Mouse (Mus musculus): ENCODE measurements at regions not wholly inside any gene's neighbourhood (a gene's known extent, or its start where the extent isn't known, plus 50 kb on each side); places are given as distances from the start of the nearest gene placed in this dataset.

DNA sequence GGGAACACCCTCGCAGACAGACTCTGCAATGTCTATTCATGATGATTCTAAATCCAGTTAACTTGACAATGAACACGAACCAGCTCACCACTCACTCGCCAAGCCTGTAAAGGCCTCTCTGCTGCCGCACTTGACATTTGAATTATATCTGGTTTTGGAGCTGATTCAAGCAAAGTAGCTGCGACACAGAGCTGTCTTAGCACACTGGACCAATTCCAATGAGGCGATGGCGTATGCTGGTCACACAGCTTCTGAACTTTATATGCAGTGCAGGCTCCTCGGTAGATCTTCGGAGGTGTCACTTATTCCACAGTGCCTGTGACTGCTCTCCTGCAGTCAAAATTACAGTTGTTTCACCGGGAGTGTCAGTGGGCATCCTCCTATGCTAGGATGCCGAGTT lies 115.4 kb downstream of the Hhipl2 start:
- WGBS: 86% methylated on average over 11 of the region's 11 CpGs

DNA sequence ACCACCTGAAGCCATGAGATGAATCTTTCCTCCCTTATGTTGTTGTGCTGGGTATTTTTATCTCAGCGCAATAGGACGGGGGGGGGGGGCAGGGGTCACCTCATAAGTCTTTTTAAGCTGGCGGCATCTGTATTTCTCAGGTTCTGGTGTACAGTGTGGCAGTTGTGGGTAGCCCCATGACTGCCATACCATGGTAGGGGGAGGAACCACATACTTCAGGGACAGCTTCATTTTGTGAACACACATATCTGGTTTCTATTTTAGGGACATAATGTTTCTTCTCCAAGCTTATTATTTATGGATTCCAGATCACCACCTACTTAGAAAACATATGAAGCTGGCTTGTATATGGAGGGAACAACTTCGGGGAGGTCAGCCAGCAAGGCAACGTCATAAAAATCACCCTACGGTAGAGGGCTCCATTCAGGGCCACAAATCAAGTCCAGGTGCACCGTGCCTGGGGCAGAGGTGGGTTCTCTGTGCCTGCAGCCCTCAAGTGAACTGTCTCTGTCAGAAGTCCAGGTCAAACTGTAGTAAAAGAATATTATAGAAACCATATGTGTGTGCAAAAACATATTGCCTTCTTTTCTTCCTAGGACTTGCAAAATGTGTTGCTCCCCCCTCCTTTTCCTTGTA lies 130.9 kb downstream of the Hhipl2 start:
- H3K9me3 ChIP-seq (ENCODE audit: control insufficient read depth, low read length): no peaks in the 10 kb centered on the region
- no peak overlapping the region for H3K27ac ChIP-seq (ENCODE audit: low read depth, low read length)
- no peak for ATAC-seq (ENCODE audit: low FRiP score, low TSS enrichment)
- no peak overlapping the region for H3K4me3 ChIP-seq (ENCODE audit: low read length)
- no peaks in the 10 kb centered on the region for H3K36me3 ChIP-seq (ENCODE audit: control insufficient read depth, insufficient read depth, low read length)
- H3K9ac ChIP-seq (ENCODE audit: low read depth, low read length): no peak overlapping the region
- 48% methylated on average over 7 of the region's 7 CpGs for WGBS
- no peak overlapping the region for H3K4me2 ChIP-seq (replicated peaks; ENCODE audit: low read depth, low read length)
- no peaks in the 10 kb centered on the region for H3K4me1 ChIP-seq (ENCODE audit: control insufficient read depth, insufficient read depth, low read length)
- H3K27me3 ChIP-seq (ENCODE audit: control insufficient read depth, insufficient read depth, low read length): no peaks in the 10 kb centered on the region

More for the DNA sequence above, 115.4 kb downstream of the Hhipl2 start:
- H3K9me3 ChIP-seq (ENCODE audit: control insufficient read depth, low read length): no peaks in the 10 kb centered on the region
- H3K9ac ChIP-seq (ENCODE audit: low read depth, low read length): no peak overlapping the region
- ATAC-seq (ENCODE audit: low FRiP score, low TSS enrichment): no peak
- H3K27me3 ChIP-seq (ENCODE audit: control insufficient read depth, insufficient read depth, low read length): no peaks in the 10 kb centered on the region
- H3K36me3 ChIP-seq (ENCODE audit: control insufficient read depth, insufficient read depth, low read length): no peaks in the 10 kb centered on the region
- no peak overlapping the region for H3K4me2 ChIP-seq (replicated peaks; ENCODE audit: low read depth, low read length)
- H3K4me3 ChIP-seq (ENCODE audit: low read length): no peak overlapping the region
- no peaks in the 10 kb centered on the region for H3K4me1 ChIP-seq (ENCODE audit: control insufficient read depth, insufficient read depth, low read length)
- H3K27ac ChIP-seq (ENCODE audit: low read depth, low read length): no peak overlapping the region

DNA sequence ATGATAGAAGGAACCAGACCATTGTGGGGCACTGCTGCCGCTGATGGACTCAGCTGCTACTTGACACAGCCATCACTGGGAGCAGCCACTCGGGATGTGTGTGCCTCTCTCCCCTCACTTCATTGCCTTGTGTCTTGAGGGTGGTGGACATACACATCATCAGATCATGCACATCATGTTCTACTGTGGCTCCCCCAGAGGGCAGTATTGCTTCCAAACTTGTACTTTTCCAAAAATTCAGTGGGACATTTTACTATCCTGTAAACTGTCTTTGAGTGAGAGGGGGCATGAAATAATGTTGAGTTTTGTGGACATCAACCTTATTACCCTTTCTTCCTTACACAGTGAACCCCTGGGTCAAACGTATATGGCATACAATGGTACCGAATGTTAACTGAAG lies 134.6 kb downstream of the Hhipl2 start:
- Histone ChIP-seq H3K4me3 (ENCODE audit: low read length) (no peak overlapping the region), H3K9me3 (ENCODE audit: control insufficient read depth, low read length) (no peaks in the 10 kb centered on the region), H3K36me3 (ENCODE audit: control insufficient read depth, insufficient read depth, low read length) (no peaks in the 10 kb centered on the region), H3K27me3 (ENCODE audit: control insufficient read depth, insufficient read depth, low read length) (no peaks in the 10 kb centered on the region), H3K4me2 (replicated peaks; ENCODE audit: low read depth, low read length) (no peak overlapping the region), H3K4me1 (ENCODE audit: control insufficient read depth, insufficient read depth, low read length) (no peaks in the 10 kb centered on the region), H3K27ac (ENCODE audit: low read depth, low read length) (no peak overlapping the region), H3K9ac (ENCODE audit: low read depth, low read length) (no peak overlapping the region)
- 89% methylated on average over 4 of the region's 4 CpGs for WGBS
- ATAC-seq (ENCODE audit: low FRiP score, low TSS enrichment): no peak

DNA sequence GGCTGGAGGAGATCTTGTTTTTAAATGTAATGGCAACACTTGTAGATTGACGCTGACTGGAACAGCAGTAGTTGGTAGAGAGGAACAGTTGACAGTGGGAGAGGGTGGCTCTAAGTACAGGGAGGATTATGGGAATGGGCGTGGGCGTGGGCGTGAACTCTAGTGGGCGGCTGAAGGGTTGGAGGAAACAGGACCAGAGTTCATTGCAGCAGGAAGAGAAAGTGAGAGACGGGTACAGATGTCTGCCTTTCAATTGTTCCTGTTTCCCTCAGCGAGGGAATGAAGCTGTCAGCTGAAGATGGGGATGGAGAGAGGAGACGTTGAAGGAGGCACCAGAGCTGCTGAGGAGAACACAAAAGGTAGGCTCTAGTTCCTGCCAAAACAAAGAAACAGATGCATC lies 135.2 kb downstream of the Hhipl2 start:
- no peaks in the 10 kb centered on the region for H3K4me1 ChIP-seq (ENCODE audit: control insufficient read depth, insufficient read depth, low read length)
- H3K4me3 ChIP-seq (ENCODE audit: low read length): no peak overlapping the region
- no peak overlapping the region for H3K27ac ChIP-seq (ENCODE audit: low read depth, low read length)
- H3K9ac ChIP-seq (ENCODE audit: low read depth, low read length): no peak overlapping the region
- no peaks in the 10 kb centered on the region for H3K9me3 ChIP-seq (ENCODE audit: control insufficient read depth, low read length)
- 78% methylated on average over 8 of the region's 8 CpGs for WGBS
- no peaks in the 10 kb centered on the region for H3K27me3 ChIP-seq (ENCODE audit: control insufficient read depth, insufficient read depth, low read length)
- ATAC-seq (ENCODE audit: low FRiP score, low TSS enrichment): no peak
- no peaks in the 10 kb centered on the region for H3K36me3 ChIP-seq (ENCODE audit: control insufficient read depth, insufficient read depth, low read length)
- H3K4me2 ChIP-seq (replicated peaks; ENCODE audit: low read depth, low read length): no peak overlapping the region

DNA sequence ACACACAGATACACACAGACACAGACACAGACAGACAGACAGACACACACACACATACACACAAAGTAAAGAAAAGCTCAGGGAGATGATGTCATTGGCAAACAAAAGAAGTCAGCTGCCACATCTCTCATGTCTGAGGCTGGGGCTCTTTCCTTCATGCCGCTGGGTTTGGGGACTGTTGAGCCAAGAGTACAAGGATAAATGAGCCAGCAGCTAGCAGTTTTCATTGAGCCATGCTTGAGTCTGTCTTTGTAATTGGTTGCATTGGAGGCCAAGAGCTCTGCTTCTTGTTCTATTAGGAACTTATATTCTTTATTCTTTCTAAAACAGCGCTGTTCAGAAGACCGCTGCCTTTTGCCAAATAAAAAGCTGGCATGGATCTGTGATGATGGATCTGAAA lies 144.8 kb downstream of the Hhipl2 start:
- Histone ChIP-seq H3K4me3 (ENCODE audit: low read length) (no peak overlapping the region), H3K9me3 (ENCODE audit: control insufficient read depth, low read length) (no peaks in the 10 kb centered on the region), H3K36me3 (ENCODE audit: control insufficient read depth, insufficient read depth, low read length) (no peaks in the 10 kb centered on the region), H3K27ac (ENCODE audit: low read depth, low read length) (no peak overlapping the region), H3K4me2 (replicated peaks; ENCODE audit: low read depth, low read length) (no peak overlapping the region), H3K27me3 (ENCODE audit: control insufficient read depth, insufficient read depth, low read length) (no peaks in the 10 kb centered on the region), H3K4me1 (ENCODE audit: control insufficient read depth, insufficient read depth, low read length) (no peaks in the 10 kb centered on the region), H3K9ac (ENCODE audit: low read depth, low read length) (no peak overlapping the region)
- no peak for ATAC-seq (ENCODE audit: low FRiP score, low TSS enrichment)
- 90% methylated on average over 3 of the region's 3 CpGs for WGBS

DNA sequence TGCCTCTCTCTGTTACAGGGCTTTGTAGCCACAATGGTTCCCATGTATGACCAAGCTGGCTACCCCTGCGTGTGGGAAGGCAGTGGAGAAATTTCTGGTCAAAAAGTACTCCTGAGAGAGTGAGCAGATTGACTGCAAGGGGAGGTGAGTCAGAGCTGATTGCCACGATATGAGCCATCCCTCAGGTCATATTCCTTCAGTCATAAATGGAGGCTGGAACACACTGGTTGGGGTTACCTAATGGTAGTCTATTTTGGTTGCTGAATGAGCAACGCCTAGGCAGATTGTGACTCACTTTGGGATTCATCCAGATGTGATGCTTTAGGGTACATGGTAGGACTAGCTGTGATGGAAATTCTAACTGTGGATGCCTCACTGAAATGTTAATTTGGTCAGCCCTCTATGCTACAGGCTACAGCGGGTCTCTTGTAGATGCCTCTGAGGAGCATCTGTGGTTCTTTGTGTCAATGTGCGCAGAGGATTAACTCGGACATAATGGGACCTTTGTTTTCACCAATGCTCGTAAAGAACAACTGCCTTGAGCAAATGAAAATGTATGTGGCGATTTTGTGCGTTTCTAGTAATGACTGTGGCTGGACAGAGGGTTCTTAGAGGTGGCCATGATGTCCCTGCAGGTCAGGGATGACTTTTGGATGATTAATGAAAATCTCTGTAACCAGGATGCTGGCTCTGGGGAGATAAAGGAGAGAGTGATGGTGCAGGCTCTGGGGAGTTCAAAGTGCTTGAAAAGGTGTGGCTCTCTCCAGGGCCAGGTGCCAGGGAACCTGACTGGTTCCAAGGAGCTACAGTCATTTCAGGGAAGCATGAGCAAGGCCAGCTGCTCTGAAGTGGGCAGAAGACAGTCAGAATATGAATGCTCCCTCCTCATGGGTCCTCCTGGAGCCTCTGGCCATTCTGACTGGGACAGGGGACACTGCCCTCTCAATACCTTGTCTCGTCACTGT lies 155.9 kb downstream of the Hhipl2 start:
- Histone ChIP-seq H3K4me2 (replicated peaks; ENCODE audit: low read depth, low read length) (no peak overlapping the region), H3K27ac (ENCODE audit: low read depth, low read length) (no peak overlapping the region), H3K9me3 (ENCODE audit: control insufficient read depth, low read length) (no peaks in the 10 kb centered on the region), H3K36me3 (ENCODE audit: control insufficient read depth, insufficient read depth, low read length) (no peaks in the 10 kb centered on the region), H3K4me3 (ENCODE audit: low read length) (no peak overlapping the region), H3K27me3 (ENCODE audit: control insufficient read depth, insufficient read depth, low read length) (no peaks in the 10 kb centered on the region), H3K9ac (ENCODE audit: low read depth, low read length) (no peak overlapping the region), H3K4me1 (ENCODE audit: control insufficient read depth, insufficient read depth, low read length) (no peaks in the 10 kb centered on the region)
- no peak for ATAC-seq (ENCODE audit: low FRiP score, low TSS enrichment)
- 76% methylated on average over 10 of the region's 10 CpGs for whole genome bisulfite sequencing

DNA sequence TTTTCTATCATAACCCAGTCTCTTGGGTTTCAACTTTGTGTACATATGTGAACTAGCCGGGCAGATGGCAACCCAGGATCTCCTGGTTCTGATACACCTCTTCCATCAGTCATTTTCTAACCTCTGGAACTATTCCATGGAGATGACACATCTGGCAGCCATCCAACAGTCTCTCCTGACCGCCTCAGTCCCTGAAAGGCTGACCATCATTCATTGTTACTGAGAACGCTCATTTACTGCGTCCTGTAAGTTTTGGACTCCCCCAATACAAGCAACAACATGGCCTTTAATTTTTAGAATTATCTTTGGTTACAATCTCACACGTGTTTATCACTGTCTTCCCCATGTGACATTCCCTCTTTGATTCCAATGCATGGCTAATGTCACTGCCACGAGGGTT lies 166.8 kb downstream of the Hhipl2 start:
- WGBS: 76% methylated on average over 6 of the region's 6 CpGs
- H3K9ac ChIP-seq (ENCODE audit: low read depth, low read length): no peak overlapping the region
- H3K9me3 ChIP-seq (ENCODE audit: control insufficient read depth, low read length): no peaks in the 10 kb centered on the region
- no peak overlapping the region for H3K4me2 ChIP-seq (replicated peaks; ENCODE audit: low read depth, low read length)
- no peak overlapping the region for H3K27ac ChIP-seq (ENCODE audit: low read depth, low read length)
- H3K27me3 ChIP-seq (ENCODE audit: control insufficient read depth, insufficient read depth, low read length): no peaks in the 10 kb centered on the region
- no peaks in the 10 kb centered on the region for H3K36me3 ChIP-seq (ENCODE audit: control insufficient read depth, insufficient read depth, low read length)
- H3K4me3 ChIP-seq (ENCODE audit: low read length): no peak overlapping the region
- ATAC-seq (ENCODE audit: low FRiP score, low TSS enrichment): no peak
- H3K4me1 ChIP-seq (ENCODE audit: control insufficient read depth, insufficient read depth, low read length): no peaks in the 10 kb centered on the region

DNA sequence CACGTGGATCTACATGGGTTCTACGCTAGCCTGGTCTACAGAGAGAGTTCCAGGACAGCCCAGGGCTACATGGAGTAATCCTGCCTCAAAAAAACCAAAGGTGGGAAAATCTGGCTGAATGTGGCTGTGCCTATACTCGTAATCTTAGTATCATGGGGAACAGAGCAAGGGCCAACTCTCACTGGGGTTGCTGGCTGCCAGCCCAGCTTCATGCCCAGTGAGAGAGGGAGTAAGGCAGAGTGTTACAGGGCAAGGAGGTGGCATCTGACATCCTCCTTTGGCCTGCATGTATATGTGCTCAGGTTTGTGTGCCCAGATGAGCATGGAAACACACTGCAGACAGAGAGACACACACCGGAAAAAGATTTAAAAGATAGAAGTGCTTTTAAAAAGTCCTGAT lies 168.4 kb downstream of the Hhipl2 start:
- 94% methylated on average over 4 of the region's 4 CpGs for WGBS
- Histone ChIP-seq H3K36me3 (ENCODE audit: control insufficient read depth, insufficient read depth, low read length) (no peaks in the 10 kb centered on the region), H3K9me3 (ENCODE audit: control insufficient read depth, low read length) (no peaks in the 10 kb centered on the region), H3K9ac (ENCODE audit: low read depth, low read length) (no peak overlapping the region), H3K4me1 (ENCODE audit: control insufficient read depth, insufficient read depth, low read length) (no peaks in the 10 kb centered on the region), H3K4me3 (ENCODE audit: low read length) (no peak overlapping the region), H3K27me3 (ENCODE audit: control insufficient read depth, insufficient read depth, low read length) (no peaks in the 10 kb centered on the region), H3K4me2 (replicated peaks; ENCODE audit: low read depth, low read length) (no peak overlapping the region), H3K27ac (ENCODE audit: low read depth, low read length) (no peak overlapping the region)
- ATAC-seq (ENCODE audit: low FRiP score, low TSS enrichment): no peak

DNA sequence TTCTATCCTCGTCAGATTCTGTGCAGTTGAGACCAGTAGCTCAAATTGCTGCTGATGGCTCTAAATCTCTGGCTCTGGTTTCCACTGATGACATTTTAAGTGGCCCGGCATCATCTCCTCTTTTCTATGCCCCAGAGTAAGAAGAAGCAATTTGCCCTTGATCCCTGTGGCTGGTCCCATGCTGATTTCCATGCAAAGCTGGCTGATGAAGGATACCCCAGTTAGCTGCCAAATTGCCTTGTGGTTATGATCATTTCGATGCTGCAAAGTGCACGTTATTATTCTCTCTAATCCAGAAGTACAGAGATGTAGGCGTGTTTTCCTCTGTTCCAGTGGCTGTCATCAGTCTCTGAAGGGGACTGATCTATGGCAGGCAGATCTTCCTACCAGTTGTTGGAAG lies 177.3 kb downstream of the Hhipl2 start:
- no peaks in the 10 kb centered on the region for H3K27me3 ChIP-seq (ENCODE audit: control insufficient read depth, insufficient read depth, low read length)
- H3K4me3 ChIP-seq (ENCODE audit: low read length): no peak overlapping the region
- H3K4me1 ChIP-seq (ENCODE audit: control insufficient read depth, insufficient read depth, low read length): no peaks in the 10 kb centered on the region
- H3K36me3 ChIP-seq (ENCODE audit: control insufficient read depth, insufficient read depth, low read length): no peaks in the 10 kb centered on the region
- no peaks in the 10 kb centered on the region for H3K9me3 ChIP-seq (ENCODE audit: control insufficient read depth, low read length)
- H3K9ac ChIP-seq (ENCODE audit: low read depth, low read length): no peak overlapping the region
- WGBS: 59% methylated on average over 5 of the region's 5 CpGs
- ATAC-seq (ENCODE audit: low FRiP score, low TSS enrichment): no peak
- no peak overlapping the region for H3K27ac ChIP-seq (ENCODE audit: low read depth, low read length)
- H3K4me2 ChIP-seq (replicated peaks; ENCODE audit: low read depth, low read length): no peak overlapping the region

Data from kidney, embryonic 14.5 days (tissue).